Mouse (Mus musculus): Measurements from ENCODE around the gene Astl.

Gene Astl

GRCm38 (mm10) chr2:127328090-127328851 is 10.2 kb upstream of the Astl start:
- DNase-seq: no peak

GRCm38 (mm10) chr2:127332807-127333570 is 5.5 kb upstream of the Astl start:
- peak; percentile 21 for DNase-seq

- no peak for DNase-seq
These were observed 4.4 kb upstream of the Astl start for GRCm38 (mm10) chr2:127333945-127334603.

- no peak for DNase-seq
These were observed 3.3 kb upstream of the Astl start for GRCm38 (mm10) chr2:127335078-127335541.

- DNase-seq: peak; percentile 70
These were observed 2.5 kb upstream of the Astl start, which contains the start of gene Dusp2 for GRCm38 (mm10) chr2:127335767-127336496. TSS of gene Dusp2 (plus strand) at chr2:127336159.

GRCm38 (mm10) chr2:127336497-127336832 is 2.0 kb upstream of the Astl start:
- DNase-seq: no peak

- no peak for DNase-seq
These were observed 1.6 kb upstream of the Astl start for GRCm38 (mm10) chr2:127336885-127337284.

DNA sequence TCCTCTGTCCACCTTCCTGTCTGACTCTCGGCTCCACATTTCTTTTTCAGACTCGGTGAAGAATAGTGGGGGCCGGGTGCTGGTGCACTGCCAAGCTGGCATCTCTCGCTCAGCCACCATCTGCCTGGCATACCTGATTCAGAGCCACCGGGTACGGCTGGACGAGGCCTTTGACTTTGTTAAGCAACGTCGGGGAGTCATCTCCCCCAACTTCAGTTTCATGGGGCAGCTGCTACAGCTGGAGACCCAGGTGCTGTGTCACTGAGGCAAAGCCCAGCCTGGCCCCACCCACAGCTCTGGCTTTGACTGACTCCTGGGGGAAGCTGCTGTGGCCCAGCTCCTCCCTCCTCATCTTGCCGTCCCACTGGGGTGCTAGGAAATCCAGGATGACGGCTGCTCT is 908 bp upstream of the Astl start:
- peak; percentile 31 for DNase-seq

DNA sequence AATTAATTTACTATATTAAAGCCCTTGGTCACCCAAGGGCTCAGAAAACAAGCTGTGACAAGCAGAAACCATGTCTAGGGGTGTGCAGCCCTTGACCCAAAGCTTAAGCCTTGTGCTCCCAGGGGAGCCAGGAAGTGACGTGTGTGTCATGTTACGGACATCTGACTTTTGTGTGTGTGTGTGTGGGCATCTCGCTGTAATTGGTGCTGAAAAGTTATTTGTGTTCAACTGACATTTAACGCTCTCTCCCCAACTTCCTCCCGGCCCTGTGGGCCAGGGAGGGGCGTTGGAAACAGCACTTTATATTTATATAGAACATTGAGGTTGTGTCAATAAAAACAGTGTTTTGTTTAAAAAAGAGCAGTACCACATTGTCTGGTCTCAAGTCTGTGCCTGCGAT is 427 bp upstream of the Astl start:
- DNase-seq: no peak

DNA sequence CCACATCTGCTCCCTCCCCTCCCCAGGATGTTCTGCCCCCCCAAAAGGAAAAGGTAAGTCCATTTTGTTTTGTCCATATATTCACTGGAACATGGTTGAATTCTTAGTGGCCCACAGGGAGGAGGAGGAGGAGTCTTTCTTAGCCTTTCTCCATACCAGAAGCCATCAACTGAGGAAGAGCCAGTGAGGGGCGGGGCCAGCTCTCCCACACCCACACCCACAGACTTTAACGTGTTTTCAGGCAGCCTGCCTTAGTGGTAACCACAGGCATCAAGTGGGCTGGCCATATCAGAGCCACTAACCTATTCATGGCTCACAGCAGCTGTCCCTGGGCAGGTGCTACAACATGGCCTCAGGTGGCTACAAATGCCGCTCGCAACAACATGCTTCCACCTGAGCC is 394 bp downstream of the Astl start:
- DNase-seq: no peak

DNA sequence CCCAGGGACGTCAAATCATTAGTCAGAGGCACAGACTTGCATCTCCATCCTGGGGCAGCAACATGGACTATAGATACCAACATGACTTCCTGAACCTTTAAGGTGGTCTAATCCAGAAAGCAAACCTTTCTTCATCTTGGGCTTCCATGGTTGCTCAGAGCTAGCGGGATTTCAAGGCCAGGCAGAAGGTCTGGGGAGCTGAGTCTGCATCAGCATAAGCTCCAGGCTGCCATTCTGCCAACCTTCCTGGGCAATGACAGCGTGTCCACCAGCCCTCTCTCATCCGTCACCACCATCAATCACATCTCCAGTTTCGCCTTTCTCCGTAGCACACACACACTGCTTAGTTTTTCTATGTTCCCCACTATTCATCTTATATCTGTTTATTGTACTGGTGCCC is 823 bp downstream of the Astl start:
- no peak for DNase-seq

GRCm38 (mm10) chr2:127341159-127341558 is 2.7 kb downstream of the Astl start:
- no peak for DNase-seq

GRCm38 (mm10) chr2:127346334-127346733 is 7.9 kb downstream of the Astl start:
- no peak for DNase-seq

GRCm38 (mm10) chr2:127347147-127347985 is 8.9 kb downstream of the Astl start:
- DNase-seq: no peak

GRCm38 (mm10) chr2:127353881-127354280 is 15.4 kb downstream of the Astl start:
- DNase-seq: no peak

- DNase-seq: peak; percentile 85
These were observed 24.2 kb downstream of the Astl start, which contains the start of gene Adra2b for GRCm38 (mm10) chr2:127362459-127363281. TSS of gene Adra2b (plus strand) at chr2:127363208.

DNA sequence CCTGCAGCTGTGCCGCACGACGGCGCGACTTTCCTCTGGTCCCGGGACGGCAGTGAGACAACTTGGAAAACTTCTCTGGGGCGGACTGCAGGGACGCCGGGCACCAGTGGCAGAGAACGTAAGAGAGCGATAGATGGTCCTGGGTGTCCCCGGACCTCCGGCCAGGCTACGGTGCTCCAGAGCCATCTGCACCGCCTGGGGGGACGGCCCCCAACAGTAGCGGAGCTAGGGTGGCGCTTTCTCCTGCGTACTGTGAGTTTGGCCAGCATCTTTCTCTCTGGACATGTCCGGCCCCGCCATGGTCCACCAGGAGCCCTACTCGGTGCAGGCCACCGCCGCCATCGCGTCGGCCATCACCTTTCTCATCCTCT is 24.8 kb downstream of the Astl start:
- no peak for DNase-seq

DNA sequence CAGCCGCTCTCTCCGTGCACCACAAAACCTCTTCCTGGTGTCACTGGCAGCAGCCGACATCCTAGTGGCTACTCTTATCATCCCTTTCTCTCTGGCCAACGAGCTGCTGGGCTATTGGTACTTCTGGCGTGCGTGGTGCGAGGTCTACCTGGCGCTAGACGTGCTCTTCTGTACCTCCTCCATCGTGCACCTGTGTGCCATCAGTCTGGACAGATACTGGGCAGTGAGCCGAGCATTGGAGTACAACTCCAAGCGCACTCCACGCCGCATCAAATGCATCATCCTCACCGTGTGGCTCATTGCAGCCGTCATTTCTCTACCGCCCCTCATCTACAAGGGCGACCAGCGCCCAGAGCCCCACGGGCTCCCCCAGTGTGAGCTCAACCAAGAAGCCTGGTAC is 25.3 kb downstream of the Astl start:
- DNase-seq: no peak

DNA sequence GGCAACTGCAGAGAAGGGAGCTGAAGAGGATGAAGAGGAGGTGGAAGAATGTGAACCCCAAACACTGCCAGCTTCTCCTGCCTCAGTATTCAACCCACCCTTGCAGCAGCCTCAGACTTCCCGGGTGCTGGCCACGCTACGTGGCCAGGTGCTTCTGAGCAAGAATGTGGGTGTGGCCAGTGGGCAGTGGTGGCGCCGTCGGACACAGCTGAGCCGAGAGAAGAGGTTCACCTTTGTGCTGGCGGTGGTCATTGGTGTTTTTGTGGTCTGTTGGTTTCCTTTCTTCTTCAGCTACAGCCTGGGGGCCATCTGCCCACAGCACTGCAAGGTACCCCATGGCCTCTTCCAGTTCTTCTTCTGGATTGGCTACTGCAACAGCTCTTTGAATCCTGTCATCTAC is 26.0 kb downstream of the Astl start:
- no peak for DNase-seq

GRCm38 (mm10) chr2:127367126-127367820 is 28.8 kb downstream of the Astl start:
- DNase-seq: no peak

Data from right cerebral cortex, adult 18-20 months (tissue).